Mouse (Mus musculus) kidney, postnatal 0 days (tissue): Measurements from ENCODE around the gene Ryr3. TPM values are rescaled to one million over a fixed set of nuclear protein-coding genes. Genes with fewer than 3 reads are reported as not detected.

Source experiments
- ATAC-seq: fragments of 200-750 bp; cut with Nextera tagmentation; replicated peaks from 2 replicates; pipeline ENCODE4 v1.8.0; 2017; ENCODE audit warnings: low read depth, moderate number of reproducible peaks, moderate TSS enrichment, moderate library complexity; ENCODE audit not compliant: low FRiP score
- DNase-seq: peaks from one replicate; pipeline ENCODE4 v3.0.0-alpha.2; 2016; ENCODE audit warnings: low spot score
- H3K27ac ChIP-seq: fragments of 300-500 bp; sonication (generic); 2 replicates; pipeline ENCODE4 v1.5.1; 2014; ENCODE audit warnings: mild to moderate bottlenecking
- H3K27me3 ChIP-seq: fragments of 300-500 bp; sonication (generic); 2 replicates; pipeline ENCODE4 v1.6.1; 2014; ENCODE audit warnings: low read length, mixed read lengths; ENCODE audit not compliant: insufficient read depth
- H3K36me3 ChIP-seq: fragments of 300-500 bp; sonication (generic); 2 replicates; pipeline ENCODE4 v1.6.1; 2014; ENCODE audit warnings: low read length, mixed read lengths; ENCODE audit not compliant: insufficient read depth
- H3K4me1 ChIP-seq: fragments of 300-500 bp; sonication (generic); replicated peaks from 2 replicates; pipeline ENCODE4 v1.6.1; 2014; ENCODE audit warnings: antibody characterized with exemption, low read length, mixed read lengths; ENCODE audit not compliant: insufficient read depth
- H3K4me2 ChIP-seq: fragments of 300-500 bp; sonication (generic); 2 replicates; pipeline ENCODE4 v1.6.1; 2014; ENCODE audit warnings: mild to moderate bottlenecking, low read length, moderate library complexity, mixed read lengths
- H3K4me3 ChIP-seq: fragments of 300-500 bp; sonication (generic); replicated peaks from 2 replicates; pipeline ENCODE4 v1.5.1; 2014; ENCODE audit warnings: low read depth, low read length
- H3K9ac ChIP-seq: fragments of 300-500 bp; sonication (generic); 2 replicates; pipeline ENCODE4 v1.6.1; 2014; ENCODE audit warnings: low read depth, low read length
- H3K9me3 ChIP-seq: fragments of 300-500 bp; sonication (generic); replicated peaks from 2 replicates; pipeline ENCODE4 v1.6.1; 2016; ENCODE audit warnings: low read length, inconsistent platforms, mixed read lengths
- CTCF ChIP-seq: IDR thresholded peaks from 2 replicates; pipeline ENCODE4 v1.5.1; 2016; ENCODE audit warnings: antibody characterized with exemption, low read depth, mild to moderate bottlenecking, moderate library complexity
- WGBS: fragments of 180-500 bp; shearing (Covaris S2); extraction: QIAGEN DNeasy Blood & Tissue Kit; methylation state at CpG from one replicate; pipeline ENCODE4 v1.1.7; 2014; 5-methylcytosine and 5-hydroxymethylcytosine counted together
- polyA plus RNA-seq: library from polyadenylated mRNA; unstranded; fragments of >200 nt; fragmentation: Nextera tagmentation; extraction: Ambion mirVana; gene quantifications from 2 replicates; pipeline ENCODE4 v1.2.1, GENCODE M21; 2015

Ryr3 gene
- polyA plus RNA-seq, 1 experiment from 2014 or later: 0.22 TPM

DNA sequence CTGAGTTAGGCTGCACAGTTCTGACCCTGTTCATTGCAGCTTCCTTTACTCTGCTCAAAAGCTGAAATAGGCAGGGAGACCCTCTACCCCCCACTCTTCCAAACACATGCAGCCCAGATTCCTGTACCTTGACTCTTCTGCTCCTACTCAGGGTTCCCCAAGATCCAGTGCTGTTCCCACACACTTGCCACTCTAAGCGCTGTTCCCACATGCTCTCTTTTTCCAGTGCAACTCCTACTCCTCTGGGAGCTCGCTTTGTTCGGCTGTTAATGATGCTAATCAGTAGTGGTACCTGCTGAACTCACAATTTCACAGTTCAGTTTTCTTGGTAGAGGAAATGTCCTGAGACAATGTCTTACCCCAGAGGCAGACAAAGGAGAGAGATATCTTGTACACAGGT is 6.9 kb downstream of the Ryr3 start:
- Histone ChIP-seq H3K27me3 (peaks cover 3% of the 10 kb centered on the region; the same call in 1 of the 2 replicates), H3K4me3 (no peak overlapping the region), H3K27ac (no peak overlapping the region), H3K9me3 (no peaks in the 10 kb centered on the region), H3K9ac (no peak overlapping the region), H3K36me3 (no peaks in the 10 kb centered on the region), H3K4me2 (no peak overlapping the region), H3K4me1 (no peaks in the 10 kb centered on the region)
- DNase-seq (no peak), ATAC-seq (no peak)
- TF ChIP-seq CTCF: no peak
- WGBS: 57% methylated on average over 3 of the region's 3 CpGs

- no peak overlapping the region for H3K27ac ChIP-seq
- DNase-seq (no peak), ATAC-seq (no peak)
- 86% methylated on average over 9 of the region's 9 CpGs for WGBS
- no peak for TF ChIP-seq CTCF
- H3K9me3 ChIP-seq: no peaks in the 10 kb centered on the region
- H3K4me1 ChIP-seq: no peaks in the 10 kb centered on the region
- no peak overlapping the region for H3K9ac ChIP-seq
- H3K4me2 ChIP-seq: no peak overlapping the region
- no peaks in the 10 kb centered on the region for H3K36me3 ChIP-seq
- H3K27me3 ChIP-seq: peaks cover 3% of the 10 kb centered on the region; the same call in 1 of the 2 replicates
- no peak overlapping the region for H3K4me3 ChIP-seq
Observed at GRCm38 (mm10) chr2:113209263-113209662, 7.6 kb downstream of the Ryr3 start.

- Histone ChIP-seq H3K27me3 (no peaks in the 10 kb centered on the region), H3K9me3 (no peaks in the 10 kb centered on the region), H3K9ac (no peak overlapping the region), H3K4me1 (no peaks in the 10 kb centered on the region), H3K27ac (no peak overlapping the region), H3K36me3 (no peaks in the 10 kb centered on the region), H3K4me2 (no peak overlapping the region), H3K4me3 (no peak overlapping the region)
- TF ChIP-seq CTCF: no peak
- WGBS: 74% methylated on average over 6 of the region's 6 CpGs
- DNase-seq (no peak), ATAC-seq (no peak)
Observed at GRCm38 (mm10) chr2:113202857-113203256, 14.0 kb downstream of the Ryr3 start.

DNA sequence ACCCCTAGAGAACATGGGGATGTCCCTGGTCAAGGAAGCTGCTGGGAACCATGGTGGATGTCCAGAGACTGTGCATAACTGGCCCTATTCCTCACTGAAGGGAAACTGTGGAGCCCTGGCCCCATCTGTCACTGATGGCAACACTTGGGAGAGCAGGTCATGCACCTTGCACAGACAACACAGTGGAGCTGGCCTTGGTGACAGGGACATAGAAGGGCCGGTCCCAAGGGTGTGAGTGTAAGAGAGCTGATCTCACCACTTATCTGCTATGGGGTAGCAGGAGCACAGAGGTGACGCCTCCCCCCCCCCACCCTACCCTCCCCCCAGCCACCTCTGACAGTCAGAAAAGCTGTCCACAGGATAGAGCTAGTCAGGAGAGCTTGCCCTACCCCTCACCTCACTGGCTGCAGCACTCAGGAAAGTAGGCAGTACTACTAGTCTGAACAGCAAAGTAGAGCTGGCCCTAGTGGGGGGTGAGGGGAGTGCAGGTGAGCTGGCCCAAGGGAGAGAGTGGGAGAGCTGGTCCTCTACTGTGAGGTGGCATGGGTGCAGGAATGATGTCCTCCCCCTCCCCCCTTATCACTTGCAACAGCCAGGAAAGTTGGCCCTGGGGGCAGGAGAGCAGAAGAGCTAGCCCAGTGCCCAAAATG is 17.7 kb downstream of the Ryr3 start:
- Histone ChIP-seq H3K4me2 (no peak overlapping the region), H3K9ac (no peak overlapping the region), H3K4me3 (no peak overlapping the region), H3K27me3 (no peaks in the 10 kb centered on the region), H3K4me1 (no peaks in the 10 kb centered on the region), H3K36me3 (no peaks in the 10 kb centered on the region), H3K27ac (no peak overlapping the region), H3K9me3 (no peaks in the 10 kb centered on the region)
- DNase-seq: no peak
- peak; percentile 33; the same call in 1 of the 2 replicates for ATAC-seq
- WGBS: 79% methylated on average over 2 of the region's 2 CpGs
- no peak for TF ChIP-seq CTCF

GRCm38 (mm10) chr2:113187158-113187557 is 29.7 kb downstream of the Ryr3 start:
- no peak for ATAC-seq
- no peak for TF ChIP-seq CTCF

DNA sequence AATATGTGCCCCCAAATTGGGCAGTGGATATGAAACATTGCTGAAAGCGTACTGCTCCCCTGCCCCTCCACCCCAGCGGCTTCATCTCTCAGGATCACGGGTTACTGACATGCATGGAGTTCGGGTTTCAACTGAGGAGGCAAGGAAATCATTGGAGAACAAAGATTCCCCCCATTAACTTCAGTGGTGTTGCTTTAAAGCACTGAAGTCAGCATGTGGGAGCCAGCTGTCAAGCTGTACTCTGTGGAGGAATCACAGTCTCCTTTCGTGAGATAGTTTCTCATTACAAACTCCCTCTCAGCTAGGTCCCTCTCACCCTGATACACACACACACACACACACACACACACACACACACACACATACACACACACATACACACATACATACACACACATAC is 35.2 kb downstream of the Ryr3 start:
- no peaks in the 10 kb centered on the region for H3K36me3 ChIP-seq
- no peaks in the 10 kb centered on the region for H3K4me1 ChIP-seq
- no peak overlapping the region for H3K27ac ChIP-seq
- H3K4me3 ChIP-seq: no peak overlapping the region
- peak; percentile 84 for ATAC-seq
- H3K27me3 ChIP-seq: no peaks in the 10 kb centered on the region
- H3K9me3 ChIP-seq: no peaks in the 10 kb centered on the region
- no peak overlapping the region for H3K4me2 ChIP-seq
- peak; percentile 80 for DNase-seq
- H3K9ac ChIP-seq: no peak overlapping the region
- no peak for TF ChIP-seq CTCF
- 23% methylated on average over 5 of the region's 5 CpGs for WGBS

More at GRCm38 (mm10) chr2:113187158-113187557, 29.7 kb downstream of the Ryr3 start:
- no peak overlapping the region for H3K4me2 ChIP-seq
- no peaks in the 10 kb centered on the region for H3K27me3 ChIP-seq
- H3K9ac ChIP-seq: no peak overlapping the region
- WGBS: 50% methylated on average over 6 of the region's 6 CpGs
- H3K27ac ChIP-seq: no peak overlapping the region
- peak; percentile 6 for DNase-seq
- H3K36me3 ChIP-seq: no peaks in the 10 kb centered on the region
- no peaks in the 10 kb centered on the region for H3K4me1 ChIP-seq
- H3K4me3 ChIP-seq: no peak overlapping the region
- no peaks in the 10 kb centered on the region for H3K9me3 ChIP-seq

- Histone ChIP-seq H3K27ac (no peak overlapping the region), H3K4me1 (no peaks in the 10 kb centered on the region), H3K9me3 (no peaks in the 10 kb centered on the region), H3K9ac (no peak overlapping the region), H3K36me3 (no peaks in the 10 kb centered on the region), H3K4me2 (no peak overlapping the region), H3K27me3 (no peaks in the 10 kb centered on the region), H3K4me3 (no peak overlapping the region)
- DNase-seq: peak; percentile 1
- ATAC-seq: no peak
- no peak for TF ChIP-seq CTCF
Observed at GRCm38 (mm10) chr2:113178047-113178446, 38.8 kb downstream of the Ryr3 start.
